Mouse (Mus musculus) activated CD4-positive, CD25-positive, alpha-beta regulatory T cell, adult 4 months (primary cell): Measurements from ENCODE around the gene Ehd4. TPM values are rescaled to one million over a fixed set of nuclear protein-coding genes. Genes with fewer than 3 reads are reported as not detected.

ENCODE experiments used
- ATAC-seq: one replicate; pipeline ENCODE4 v1.8.0; 2017
- polyA plus RNA-seq, 2 experiments: library from polyadenylated mRNA; unstranded; fragments of 100-300 nt; shearing (Covaris generic); gene quantifications; one replicate each; pipeline ENCODE4 v1.2.1; 2017

Gene Ehd4
- polyA plus RNA-seq, 2 experiments from 2014 or later = 7.2 to 9.1 TPM

- no peak for ATAC-seq
Measured at GRCm38 (mm10) chr2:120106397-120106973, 47.9 kb downstream of the Ehd4 start.

- ATAC-seq = no peak
Measured at GRCm38 (mm10) chr2:120105861-120106260, 48.5 kb downstream of the Ehd4 start.

GRCm38 (mm10) chr2:120102881-120103280 lies 51.5 kb downstream of the Ehd4 start:
- ATAC-seq = no peak

- ATAC-seq = no peak
Measured at GRCm38 (mm10) chr2:120102450-120102849, 52.0 kb downstream of the Ehd4 start.

GRCm38 (mm10) chr2:120101961-120102360 lies 52.4 kb downstream of the Ehd4 start:
- ATAC-seq = no peak

- ATAC-seq = no peak
Measured at GRCm38 (mm10) chr2:120099886-120100285, 54.5 kb downstream of the Ehd4 start.

GRCm38 (mm10) chr2:120099263-120099662 lies 55.1 kb downstream of the Ehd4 start:
- ATAC-seq = no peak

GRCm38 (mm10) chr2:120098781-120099202 lies 55.6 kb downstream of the Ehd4 start:
- ATAC-seq = no peak

GRCm38 (mm10) chr2:120097868-120098267 lies 56.5 kb downstream of the Ehd4 start:
- no peak for ATAC-seq

GRCm38 (mm10) chr2:120096711-120097110 lies 57.7 kb downstream of the Ehd4 start:
- no peak for ATAC-seq

GRCm38 (mm10) chr2:120096191-120096590 lies 58.2 kb downstream of the Ehd4 start:
- ATAC-seq = no peak

GRCm38 (mm10) chr2:120095171-120095570 lies 59.2 kb downstream of the Ehd4 start:
- ATAC-seq = no peak

- peak; percentile 65 for ATAC-seq
Measured at GRCm38 (mm10) chr2:120093671-120094430, 60.6 kb downstream of the Ehd4 start.

- no peak for ATAC-seq
Measured at GRCm38 (mm10) chr2:120090979-120091378, 63.4 kb downstream of the Ehd4 start.

- ATAC-seq = no peak
Measured at GRCm38 (mm10) chr2:120087897-120088296, 66.5 kb downstream of the Ehd4 start.

- ATAC-seq = no peak
Measured at GRCm38 (mm10) chr2:120087391-120087790, 67.0 kb downstream of the Ehd4 start.

- no peak for ATAC-seq
Measured at GRCm38 (mm10) chr2:120086038-120086437, 68.4 kb downstream of the Ehd4 start.

- ATAC-seq = no peak
Measured at GRCm38 (mm10) chr2:120084593-120085361, 69.6 kb downstream of the Ehd4 start.

- no peak for ATAC-seq
Measured at GRCm38 (mm10) chr2:120082416-120082815, 72.0 kb downstream of the Ehd4 start.

- ATAC-seq = no peak
Measured at GRCm38 (mm10) chr2:120076076-120076705, 78.2 kb downstream of the Ehd4 start.

- ATAC-seq = no peak
Measured at GRCm38 (mm10) chr2:120074096-120074495, 80.3 kb downstream of the Ehd4 start.

- ATAC-seq = no peak
Measured at GRCm38 (mm10) chr2:120069466-120069990, 84.9 kb downstream of the Ehd4 start.
